8 mouse cellular contexts compared by ENCODE assay signal in the genomic region with DNA sequence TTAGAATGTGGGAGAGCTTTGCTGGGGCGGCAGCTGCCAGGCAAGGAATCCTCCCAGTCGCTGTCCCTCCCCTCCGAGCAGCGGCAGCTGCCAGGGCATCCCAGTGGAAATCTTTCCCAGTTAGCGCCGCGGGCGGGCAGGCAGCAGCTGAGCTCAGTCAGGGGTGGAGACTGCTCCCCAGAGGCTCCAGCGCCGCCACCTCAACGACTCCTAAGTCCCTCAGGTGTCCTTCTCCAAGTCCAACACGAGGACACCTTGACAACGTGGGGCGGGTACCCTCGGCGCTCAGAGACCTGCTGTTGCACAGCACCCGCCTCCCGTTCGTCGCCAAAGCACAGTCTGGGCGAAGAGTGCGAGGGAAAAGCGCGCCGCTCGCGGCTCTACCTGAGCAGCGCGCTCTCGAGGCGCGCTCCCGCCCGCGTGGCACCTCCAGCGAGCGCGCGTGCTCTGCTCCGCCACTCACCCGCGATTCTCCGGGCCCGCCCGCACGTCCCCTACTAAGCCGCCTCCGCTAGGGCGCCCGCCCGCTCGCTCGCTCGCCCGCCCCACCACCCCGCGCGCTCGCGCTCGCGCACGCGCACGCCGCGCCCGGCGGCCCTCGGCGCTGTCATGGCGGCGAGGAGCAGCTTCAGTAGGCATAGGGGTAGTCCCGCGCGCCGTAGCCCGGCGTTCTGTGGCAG. TPM values are rescaled to one million over a fixed set of nuclear protein-coding genes. Genes with fewer than 3 reads are reported as not detected.
DNase-seq lines count a peak whose midpoint lies in the region; ATAC-seq and TF ChIP-seq lines count a peak whose summit lies in the region.

No protein-coding gene starts in this region.

- H3K36me3 ChIP-seq in intestine, postnatal 0 days (ENCODE audit: control insufficient read depth, insufficient read depth), result no peaks in the 10 kb centered on the region
- no peaks in the 10 kb centered on the region for H3K36me3 ChIP-seq in midbrain, embryonic 11.5 days (ENCODE audit: control insufficient read depth, insufficient read depth, low read length)

- no peaks in the 10 kb centered on the region for H3K9me3 ChIP-seq in intestine, postnatal 0 days (ENCODE audit: control insufficient read depth)
- no peaks in the 10 kb centered on the region for H3K9me3 ChIP-seq in midbrain, embryonic 11.5 days (ENCODE audit: control insufficient read depth, low read length)

- no peaks in the 10 kb centered on the region for H3K27me3 ChIP-seq in intestine, postnatal 0 days (replicated peaks; ENCODE audit: control insufficient read depth, insufficient read depth, low read length)
- H3K27me3 ChIP-seq in midbrain, embryonic 11.5 days (ENCODE audit: control insufficient read depth, insufficient read depth, low read length), result peaks cover 3% of the 10 kb centered on the region; the same call in 1 of the 2 replicates

- H3K4me2 ChIP-seq in intestine, postnatal 0 days (replicated peaks; ENCODE audit: low read depth), result peak overlapping the region; percentile 87
- peak overlapping the region; percentile 85 for H3K4me2 ChIP-seq in midbrain, embryonic 11.5 days

- under 1% methylated on average over 78 of the region's 79 CpGs for WGBS in intestine, postnatal 0 days
- WGBS in midbrain, embryonic 11.5 days, result under 1% methylated on average over 73 of the region's 79 CpGs

- ATAC-seq in intestine, postnatal 0 days, result peak; percentile 95
- peak; percentile 93 for ATAC-seq in midbrain, embryonic 11.5 days (ENCODE audit: low FRiP score)

- peak; percentile 75 for DNase-seq in adrenal gland, adult 8-10 months
- DNase-seq in embryo, embryonic 9.5 days (ENCODE audit: extremely low spot score), result peak; percentile 89
- peak; percentile 78 to 88 for DNase-seq in gastrocnemius, postnatal 4 days (ENCODE audit: low spot score in 2 of 2)
- peak; percentile 93 for DNase-seq in left cerebral cortex, postnatal 4 days
- DNase-seq in midbrain, embryonic 11.5 days (ENCODE audit: low spot score, missing footprints), result peak; percentile 99
- peak; percentile 92 for DNase-seq in right cerebral cortex, postnatal 4 days
- DNase-seq in yolk sac, embryonic 10.5 days (ENCODE audit: low spot score), result peak; percentile 86

- H3K9ac ChIP-seq in intestine, postnatal 0 days (ENCODE audit: low read depth, low read length), result peak overlapping the region; percentile 94
- peak overlapping the region; percentile 88 for H3K9ac ChIP-seq in midbrain, embryonic 11.5 days (ENCODE audit: low read length)

- intact Hi-C loops in left cerebral cortex, postnatal 4 days (cut with DNase I), result no loop called here

- no peak; the same call in 1 of the 2 replicates for TF ChIP-seq CTCF in intestine, postnatal 0 days (IDR thresholded peaks at IDR 0.05; ENCODE audit: low read depth)

- H3K4me3 ChIP-seq in intestine, postnatal 0 days (ENCODE audit: low read depth, low read length), result peak overlapping the region; percentile 92
- peak overlapping the region; percentile 88 for H3K4me3 ChIP-seq in midbrain, embryonic 11.5 days (ENCODE audit: low read depth, low read length)

- H3K27ac ChIP-seq in intestine, postnatal 0 days (ENCODE audit: low read depth, low read length), result peak overlapping the region; percentile 97
- H3K27ac ChIP-seq in midbrain, embryonic 11.5 days (ENCODE audit: low read depth, low read length), result peak overlapping the region; percentile 69

- H3K4me1 ChIP-seq in intestine, postnatal 0 days (replicated peaks; ENCODE audit: control insufficient read depth, insufficient read depth, low read length), result no peaks in the 10 kb centered on the region
- no peaks in the 10 kb centered on the region; the same call in 1 of the 2 replicates for H3K4me1 ChIP-seq in midbrain, embryonic 11.5 days (ENCODE audit: control insufficient read depth, insufficient read depth, low read length)

RNA-seq across cellular contexts. Expression of gene Lrba, which starts 0.7 kb away (rescaled TPM):
- 10 to 100 TPM; 41.7 to 59.7 (median 47.9) TPM for total RNA-seq in adrenal gland, adult 8-10 months (2022)
- total RNA-seq in gastrocnemius, postnatal 4 days (2021), result 10 to 100 TPM; 28.7 to 29.7 TPM
- 8.8 and 10.3 TPM in 2 replicates for polyA plus RNA-seq in intestine, postnatal 0 days (2015; fragmentation: Nextera tagmentation; extraction: Ambion mirVana)
- total RNA-seq in left cerebral cortex, postnatal 4 days (2021), result 10 to 100 TPM; 19.2 to 19.3 TPM
- 7.9 TPM in 2 replicates for polyA plus RNA-seq in midbrain, embryonic 11.5 days (2014; fragmentation: Nextera tagmentation; extraction: Ambion mirVana)

Comparison
In these comparisons a context has a peak if more than half of its experiments do, and no peak if none do; other contexts are left out.
1. Peak in every context shown above with its lines: DNase-seq, ATAC-seq, H3K4me3 ChIP-seq and H3K27ac ChIP-seq.